Mouse (Mus musculus): Measurements from ENCODE around the gene Lrrc36. TPM values are rescaled to one million over a fixed set of nuclear protein-coding genes. Genes with fewer than 3 reads are reported as not detected.

Gene Lrrc36
- 0.18 and 0.31 TPM in 2 replicates for polyA plus RNA-seq (2016; fragmentation: Nextera tagmentation; extraction: Ambion mirVana)

DNA sequence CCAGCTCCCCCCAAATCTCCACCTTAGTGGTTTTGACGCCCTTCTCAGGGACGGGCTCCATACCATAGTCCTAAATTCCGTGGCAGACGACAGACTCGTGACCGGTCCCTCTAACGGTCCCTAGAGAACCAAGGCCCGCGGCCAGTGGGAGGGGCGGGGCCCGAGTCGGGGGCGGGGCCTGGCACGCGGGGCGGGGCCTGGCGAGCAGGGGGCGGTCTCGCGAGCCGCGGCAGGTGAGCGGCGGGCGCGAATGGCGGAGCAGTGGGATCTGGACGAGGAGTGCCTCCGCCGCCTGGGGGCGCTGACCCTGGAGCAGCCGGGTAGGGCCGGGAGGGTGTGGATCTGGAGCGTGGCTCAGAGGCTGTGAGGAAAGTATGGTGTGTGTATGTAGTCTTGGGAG lies at the start of gene Lrrc36, which contains the start of gene Kctd19:
Gene Lrrc36, plus strand, starts transcription at position 181 of the 400 bp plus-strand sequence.
Gene Kctd19, minus strand, starts transcription at position 112 of the 400 bp plus-strand sequence.
- H3K4me1 ChIP-seq = peaks cover 6% of the 10 kb centered on the region; the same call in 1 of the 2 replicates
- no peaks in the 10 kb centered on the region for H3K36me3 ChIP-seq
- no peak within 1 kb of the TSS for H3K9ac ChIP-seq
- 0 out of 2 replicates have a peak, but pooled peaks have one; percentile 83 for ATAC-seq (ENCODE audit: insufficient number of reproducible peaks, insufficient read depth, low FRiP score, low TSS enrichment)
- 3% methylated on average over 34 of the region's 34 CpGs for WGBS
- H3K4me2 ChIP-seq (replicated peaks) = peak within 1 kb of the TSS; percentile 55
- no peak within 1 kb of the TSS for H3K27ac ChIP-seq
- peak within 1 kb of the TSS; percentile 29 for H3K4me3 ChIP-seq
- H3K27me3 ChIP-seq = peaks cover 27% of the 10 kb centered on the region
- no peaks in the 10 kb centered on the region for H3K9me3 ChIP-seq

DNA sequence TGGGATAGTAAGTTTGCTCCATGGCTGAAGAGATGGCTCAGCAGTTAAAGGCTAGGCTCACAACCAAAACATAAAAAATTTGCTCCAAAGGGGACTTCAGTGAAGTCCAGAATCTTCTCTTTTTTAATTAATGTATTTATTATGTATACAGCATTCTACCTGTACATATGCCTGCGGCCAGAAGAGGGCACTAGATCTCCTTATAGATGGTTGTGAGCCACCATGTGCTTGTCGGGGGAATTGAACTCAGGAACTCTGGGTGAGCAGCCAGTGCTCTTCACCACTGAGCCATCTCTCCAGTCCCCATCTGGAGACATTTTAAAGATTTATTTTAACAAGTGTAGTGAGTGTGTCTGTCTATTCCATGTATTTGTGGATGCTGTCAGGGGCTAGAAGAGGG lies 46.3 kb upstream of the Lrrc36 start:
- no peak for ATAC-seq (ENCODE audit: insufficient number of reproducible peaks, insufficient read depth, low FRiP score, low TSS enrichment)
- H3K9ac ChIP-seq = no peak overlapping the region
- no peak overlapping the region for H3K4me3 ChIP-seq
- H3K4me1 ChIP-seq = no peaks in the 10 kb centered on the region
- no peaks in the 10 kb centered on the region for H3K27me3 ChIP-seq
- H3K27ac ChIP-seq = no peak overlapping the region
- 68% methylated on average over 2 of the region's 2 CpGs for WGBS
- H3K36me3 ChIP-seq = peaks cover 31% of the 10 kb centered on the region
- no peaks in the 10 kb centered on the region for H3K9me3 ChIP-seq
- no peak overlapping the region for H3K4me2 ChIP-seq (replicated peaks)

DNA sequence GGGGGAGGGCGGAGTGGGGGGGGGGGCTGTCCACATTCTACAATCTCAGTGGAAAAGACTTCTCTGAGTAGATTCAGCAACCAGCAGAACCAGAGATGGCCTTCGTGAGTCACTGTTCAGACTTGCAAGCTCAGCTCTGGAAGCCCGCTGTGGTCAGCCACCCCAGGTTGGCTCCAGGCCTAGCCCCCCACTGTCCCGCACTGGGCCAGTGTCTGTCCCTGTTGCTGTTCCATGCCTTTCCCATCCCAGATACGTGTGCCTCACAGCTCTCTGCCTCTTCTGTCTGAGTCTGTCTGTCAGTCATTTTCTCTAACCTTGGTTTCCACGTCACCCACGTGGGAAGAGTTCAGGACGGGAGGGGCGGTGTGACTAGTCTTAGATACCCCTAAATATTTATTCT lies 40.9 kb upstream of the Lrrc36 start:
- H3K4me3 ChIP-seq = no peak overlapping the region
- no peak overlapping the region for H3K27ac ChIP-seq
- H3K4me2 ChIP-seq (replicated peaks) = no peak overlapping the region
- H3K4me1 ChIP-seq = 0 out of 2 replicates have a peak, but pooled peaks cover 6% of the 10 kb centered on the region
- 69% methylated on average over 9 of the region's 9 CpGs for WGBS
- peaks cover 7% of the 10 kb centered on the region; the same call in 1 of the 2 replicates for H3K36me3 ChIP-seq
- H3K9me3 ChIP-seq = no peaks in the 10 kb centered on the region
- H3K9ac ChIP-seq = no peak overlapping the region
- no peak for ATAC-seq (ENCODE audit: insufficient number of reproducible peaks, insufficient read depth, low FRiP score, low TSS enrichment)
- H3K27me3 ChIP-seq = no peaks in the 10 kb centered on the region

DNA sequence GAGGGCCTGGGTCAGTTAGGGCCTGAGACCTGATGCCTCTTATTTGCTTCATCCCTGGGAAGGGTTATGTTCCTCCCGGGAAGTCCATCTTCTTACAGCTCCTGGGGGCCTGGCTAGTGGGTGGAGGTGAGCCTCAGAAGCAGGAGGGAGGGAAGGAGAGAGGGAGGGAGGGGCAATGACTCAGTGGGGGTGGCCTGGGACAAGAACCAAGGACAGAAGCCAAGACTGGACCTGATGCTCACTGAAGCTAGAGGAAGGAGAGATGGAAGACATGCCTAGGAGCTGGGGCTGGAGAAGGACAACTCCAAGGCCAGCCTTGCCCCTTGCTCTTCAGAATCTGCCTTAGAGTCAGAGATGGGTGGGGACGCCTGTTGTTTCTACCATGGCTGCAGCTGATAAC lies 40.3 kb upstream of the Lrrc36 start, which contains the start of gene Plekhg4:
Gene Plekhg4, plus strand, starts transcription at position 243 of the 400 bp plus-strand sequence.
- Histone ChIP-seq H3K4me3 (no peak within 1 kb of the TSS), H3K9me3 (no peaks in the 10 kb centered on the region)
- no peak for ATAC-seq (ENCODE audit: insufficient number of reproducible peaks, insufficient read depth, low FRiP score, low TSS enrichment)

DNA sequence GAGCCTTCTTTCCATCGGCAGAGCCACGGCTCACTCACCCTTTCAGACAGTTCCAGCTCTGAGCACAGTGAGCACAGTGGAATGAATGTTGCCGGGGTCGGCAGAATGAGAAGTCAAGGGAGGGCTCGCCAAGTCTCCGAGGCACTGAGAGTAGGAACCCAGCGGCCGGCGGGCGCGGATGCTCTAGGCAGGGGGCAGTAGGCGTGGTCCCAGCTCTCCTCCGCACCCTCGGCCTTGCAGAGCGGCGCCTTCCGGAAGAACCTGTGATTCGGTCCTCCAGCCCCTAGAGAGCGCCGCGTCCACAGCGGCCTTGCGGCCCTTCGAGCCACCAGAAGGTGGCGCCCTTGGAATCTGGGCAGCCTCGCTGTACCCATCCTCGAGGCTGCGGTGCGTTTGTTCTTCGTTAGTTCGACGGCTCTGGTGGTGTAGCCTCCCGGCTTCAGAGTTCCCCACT lies 38.8 kb upstream of the Lrrc36 start:
- Histone ChIP-seq H3K36me3 (no peaks in the 10 kb centered on the region), H3K9me3 (no peaks in the 10 kb centered on the region), H3K27me3 (no peaks in the 10 kb centered on the region), H3K4me2 (replicated peaks) (peak overlapping the region; percentile 46), H3K4me1 (peaks cover 15% of the 10 kb centered on the region), H3K9ac (no peak overlapping the region), H3K4me3 (peak overlapping the region; percentile 22), H3K27ac (no peak overlapping the region)
- ATAC-seq (ENCODE audit: insufficient number of reproducible peaks, insufficient read depth, low FRiP score, low TSS enrichment) = no peak
- WGBS = 27% methylated on average over 33 of the region's 33 CpGs

More for the DNA sequence above, 40.3 kb upstream of the Lrrc36 start, which contains the start of gene Plekhg4:
- WGBS = 58% methylated on average over 2 of the region's 2 CpGs
- Histone ChIP-seq H3K27me3 (no peaks in the 10 kb centered on the region), H3K36me3 (peaks cover 5% of the 10 kb centered on the region; the same call in 1 of the 2 replicates), H3K4me2 (replicated peaks) (no peak within 1 kb of the TSS), H3K9ac (no peak within 1 kb of the TSS), H3K4me1 (0 out of 2 replicates have a peak, but pooled peaks cover 6% of the 10 kb centered on the region), H3K27ac (no peak within 1 kb of the TSS)

DNA sequence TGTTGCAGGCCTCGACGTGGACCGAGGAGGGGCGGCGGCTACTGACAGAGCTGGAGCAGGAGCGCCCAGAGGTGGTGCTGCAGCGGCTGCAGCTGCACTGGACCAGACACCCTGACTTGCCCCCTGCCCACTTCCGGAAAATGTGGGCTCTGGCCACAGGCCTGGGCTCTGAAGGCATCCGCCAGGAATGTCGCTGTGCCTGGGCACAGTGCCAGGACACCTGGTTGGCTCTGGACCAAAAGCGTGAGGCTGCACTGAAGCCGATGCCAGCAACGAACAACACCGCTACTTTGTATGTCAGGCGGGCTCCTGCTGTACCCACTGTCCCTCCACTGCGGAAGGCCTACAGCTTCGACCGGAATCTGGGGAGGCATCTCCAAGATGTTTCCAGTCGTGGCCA lies 34.7 kb upstream of the Lrrc36 start:
- Histone ChIP-seq H3K27ac (peak overlapping the region; percentile 46; the same call in 1 of the 2 replicates), H3K9me3 (no peaks in the 10 kb centered on the region), H3K4me3 (no peak overlapping the region), H3K4me1 (peaks cover 15% of the 10 kb centered on the region), H3K36me3 (no peaks in the 10 kb centered on the region), H3K9ac (peak overlapping the region; percentile 25; the same call in 1 of the 2 replicates), H3K4me2 (replicated peaks) (no peak overlapping the region; the same call in 1 of the 2 replicates), H3K27me3 (no peaks in the 10 kb centered on the region)
- WGBS = 70% methylated on average over 19 of the region's 19 CpGs
- ATAC-seq (ENCODE audit: insufficient number of reproducible peaks, insufficient read depth, low FRiP score, low TSS enrichment) = no peak; the same call in 1 of the 2 replicates

DNA sequence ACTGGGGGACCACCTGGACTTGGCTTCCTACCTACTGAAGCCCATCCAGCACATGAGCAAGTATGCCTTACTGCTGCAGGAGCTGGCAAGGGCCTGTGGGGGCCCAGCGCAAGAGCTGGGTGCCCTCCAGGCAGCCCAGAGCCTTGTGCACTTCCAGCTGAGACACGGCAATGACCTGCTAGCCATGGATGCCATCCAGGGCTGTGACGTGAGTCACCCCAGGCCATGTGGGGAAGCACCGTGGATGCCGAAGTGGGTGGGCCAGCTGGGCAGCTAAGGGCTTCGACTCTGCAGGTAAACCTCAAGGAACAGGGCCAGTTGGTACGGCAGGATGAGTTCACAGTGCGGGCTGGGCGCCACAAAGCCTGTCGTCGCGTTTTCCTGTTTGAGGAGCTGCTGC lies 33.1 kb upstream of the Lrrc36 start:
- 77% methylated on average over 12 of the region's 12 CpGs for WGBS
- Histone ChIP-seq H3K9me3 (no peaks in the 10 kb centered on the region), H3K27me3 (no peaks in the 10 kb centered on the region), H3K4me3 (no peak overlapping the region), H3K27ac (no peak overlapping the region), H3K4me2 (replicated peaks) (no peak overlapping the region), H3K36me3 (no peaks in the 10 kb centered on the region), H3K9ac (no peak overlapping the region), H3K4me1 (peaks cover 9% of the 10 kb centered on the region)
- no peak for ATAC-seq (ENCODE audit: insufficient number of reproducible peaks, insufficient read depth, low FRiP score, low TSS enrichment)

DNA sequence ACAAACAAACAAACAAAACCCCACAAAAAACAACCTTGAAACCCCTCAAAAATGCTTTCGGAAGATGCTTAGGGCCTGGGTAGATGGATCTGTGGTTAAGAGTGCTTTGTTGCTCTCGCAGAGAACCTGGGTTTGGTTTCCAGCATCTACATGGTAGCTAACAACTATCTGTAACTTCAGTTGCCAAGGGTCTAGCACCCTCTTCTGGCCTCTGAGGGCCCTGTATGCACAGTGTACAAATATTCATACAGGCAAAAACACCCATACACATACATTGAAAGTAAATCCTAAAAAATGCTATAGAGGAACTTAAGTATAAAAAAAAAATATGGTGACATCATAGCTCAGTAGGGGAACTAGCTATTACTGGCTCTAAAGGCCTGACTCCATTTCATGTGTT lies 29.3 kb upstream of the Lrrc36 start:
- no peak overlapping the region for H3K9ac ChIP-seq
- WGBS = 100% methylated on average over 2 of the region's 2 CpGs
- H3K4me1 ChIP-seq = peaks cover 6% of the 10 kb centered on the region
- H3K4me3 ChIP-seq = no peak overlapping the region
- H3K9me3 ChIP-seq = no peaks in the 10 kb centered on the region
- no peak for ATAC-seq (ENCODE audit: insufficient number of reproducible peaks, insufficient read depth, low FRiP score, low TSS enrichment)
- no peak overlapping the region for H3K4me2 ChIP-seq (replicated peaks)
- H3K27ac ChIP-seq = no peak overlapping the region
- H3K27me3 ChIP-seq = no peaks in the 10 kb centered on the region
- H3K36me3 ChIP-seq = no peaks in the 10 kb centered on the region

DNA sequence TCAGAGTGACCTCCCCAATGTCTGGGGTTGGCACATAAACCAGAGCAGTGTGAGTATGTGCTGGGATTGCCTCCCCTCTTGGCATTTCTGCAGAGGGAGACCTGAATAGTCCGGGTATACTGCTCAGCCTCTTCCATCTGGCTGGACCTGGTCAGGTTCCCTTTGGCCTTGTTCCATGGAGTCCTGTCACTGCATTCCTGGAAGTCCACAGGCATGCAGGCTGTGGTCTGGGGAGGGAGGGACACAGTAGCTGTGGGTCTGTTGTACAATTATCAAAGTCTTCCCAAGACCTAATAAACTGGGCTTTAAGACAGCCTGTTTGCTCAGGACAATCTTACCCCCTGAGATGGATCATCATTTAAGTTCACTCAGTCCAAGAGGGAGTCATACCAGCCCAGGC lies 26.2 kb upstream of the Lrrc36 start:
- H3K9ac ChIP-seq = no peak overlapping the region
- H3K36me3 ChIP-seq = no peaks in the 10 kb centered on the region
- no peak overlapping the region for H3K4me3 ChIP-seq
- no peaks in the 10 kb centered on the region for H3K9me3 ChIP-seq
- no peak overlapping the region for H3K27ac ChIP-seq
- no peak overlapping the region for H3K4me2 ChIP-seq (replicated peaks)
- H3K4me1 ChIP-seq = peaks cover 6% of the 10 kb centered on the region; the same call in 1 of the 2 replicates
- 70% methylated on average over 1 of the region's 1 CpGs for WGBS
- no peaks in the 10 kb centered on the region for H3K27me3 ChIP-seq
- no peak for ATAC-seq (ENCODE audit: insufficient number of reproducible peaks, insufficient read depth, low FRiP score, low TSS enrichment)

DNA sequence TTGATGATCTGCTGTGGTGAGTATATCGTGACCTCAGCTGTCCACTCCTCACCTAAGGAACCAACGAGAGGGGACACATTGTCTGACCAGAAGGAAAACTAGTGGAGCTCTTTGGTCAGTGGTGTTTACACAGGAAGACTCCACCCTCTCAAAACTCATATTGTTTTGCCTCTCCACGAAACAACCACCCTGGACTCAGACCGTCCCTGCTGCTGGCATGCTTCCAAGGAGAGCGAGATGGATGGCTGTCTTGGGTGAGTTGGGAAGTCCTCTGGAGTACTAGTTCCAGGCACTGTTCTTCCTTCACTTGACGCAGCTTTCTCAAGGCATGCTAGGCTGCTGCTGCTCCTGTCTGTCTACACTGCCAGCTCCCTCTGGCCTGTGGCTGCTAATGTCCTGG lies 24.3 kb upstream of the Lrrc36 start:
- Histone ChIP-seq H3K36me3 (no peaks in the 10 kb centered on the region), H3K4me1 (peaks cover 6% of the 10 kb centered on the region; the same call in 1 of the 2 replicates), H3K4me3 (no peak overlapping the region), H3K27me3 (no peaks in the 10 kb centered on the region), H3K9me3 (no peaks in the 10 kb centered on the region), H3K9ac (no peak overlapping the region), H3K4me2 (replicated peaks) (no peak overlapping the region), H3K27ac (no peak overlapping the region)
- no peak for ATAC-seq (ENCODE audit: insufficient number of reproducible peaks, insufficient read depth, low FRiP score, low TSS enrichment)
- WGBS = 88% methylated on average over 6 of the region's 6 CpGs

DNA sequence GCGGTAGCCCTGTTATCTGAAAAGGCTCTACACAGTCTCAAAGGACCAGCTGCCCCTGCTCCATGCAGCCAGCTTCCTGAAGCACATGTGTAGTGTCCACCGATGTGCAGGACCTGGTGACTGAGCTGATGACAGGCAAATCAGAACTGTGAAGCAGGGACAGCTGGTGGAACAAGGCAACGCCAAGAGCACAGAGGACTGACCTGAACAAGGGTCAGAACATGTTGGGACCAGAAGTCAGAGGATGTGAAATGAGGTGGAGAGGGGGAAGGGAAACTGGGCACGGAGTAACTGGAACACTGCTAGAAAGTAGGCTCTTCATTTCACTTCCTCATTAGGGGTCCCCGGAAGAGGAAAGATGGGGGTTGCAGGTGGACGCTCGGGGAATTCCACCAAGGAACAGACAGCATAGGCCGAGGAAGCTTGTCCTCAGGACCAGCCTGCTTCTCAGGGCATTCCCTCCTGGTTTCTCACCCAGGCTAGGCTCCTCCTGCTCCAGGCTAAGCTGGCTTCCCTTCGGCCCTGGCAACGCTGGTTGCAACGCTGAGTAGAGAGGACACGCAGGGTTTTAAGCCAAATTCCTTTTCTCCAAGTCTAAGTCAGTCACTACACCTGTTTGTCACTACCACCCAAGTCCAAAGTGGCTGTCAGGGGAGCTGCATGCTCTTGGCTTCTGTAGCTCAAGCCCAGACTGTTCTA lies 20.1 kb upstream of the Lrrc36 start:
- no peaks in the 10 kb centered on the region for H3K27me3 ChIP-seq
- no peak overlapping the region for H3K4me3 ChIP-seq
- no peak for ATAC-seq (ENCODE audit: insufficient number of reproducible peaks, insufficient read depth, low FRiP score, low TSS enrichment)
- H3K4me1 ChIP-seq = 0 out of 2 replicates have a peak, but pooled peaks cover under 1% of the 10 kb centered on the region
- no peak overlapping the region for H3K9ac ChIP-seq
- H3K36me3 ChIP-seq = no peaks in the 10 kb centered on the region
- H3K27ac ChIP-seq = no peak overlapping the region
- WGBS = 90% methylated on average over 12 of the region's 12 CpGs
- H3K9me3 ChIP-seq = no peaks in the 10 kb centered on the region
- no peak overlapping the region for H3K4me2 ChIP-seq (replicated peaks)

DNA sequence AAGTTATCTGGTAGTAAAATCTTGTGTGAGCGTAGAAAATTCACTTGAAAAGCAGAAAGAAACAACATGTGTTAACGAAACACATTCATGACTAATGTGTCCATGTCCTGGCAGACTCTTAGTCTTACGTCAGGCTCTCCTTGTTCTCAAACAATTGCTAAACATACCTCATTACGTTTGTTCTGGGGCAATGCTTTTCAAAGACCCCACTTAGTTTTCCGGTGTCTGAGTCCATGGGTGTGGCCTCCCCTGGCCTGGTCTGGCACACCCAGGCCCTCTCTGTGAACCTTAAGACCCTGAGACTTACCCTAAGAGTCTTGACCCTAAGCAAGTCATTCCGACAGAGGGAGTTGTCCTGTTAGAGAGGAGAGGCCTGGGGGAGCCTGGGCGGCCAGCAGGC lies 19.5 kb upstream of the Lrrc36 start:
- Histone ChIP-seq H3K27ac (no peak overlapping the region), H3K4me2 (replicated peaks) (no peak overlapping the region), H3K4me3 (no peak overlapping the region), H3K27me3 (no peaks in the 10 kb centered on the region), H3K9ac (no peak overlapping the region), H3K36me3 (no peaks in the 10 kb centered on the region), H3K9me3 (no peaks in the 10 kb centered on the region), H3K4me1 (no peaks in the 10 kb centered on the region)
- WGBS = 74% methylated on average over 7 of the region's 7 CpGs
- no peak for ATAC-seq (ENCODE audit: insufficient number of reproducible peaks, insufficient read depth, low FRiP score, low TSS enrichment)

Measured in embryonic facial prominence, embryonic 12.5 days (tissue).